Mouse (Mus musculus) MEL (cell line): Measurements from ENCODE around the gene 2410004B18Rik. TPM values are rescaled to one million over a fixed set of nuclear protein-coding genes. Genes with fewer than 3 reads are reported as not detected.

Source experiments
- DNase-seq: peaks from one replicate; pipeline ENCODE4 v3.0.0; 2011; ENCODE audit warnings: low read depth, low spot score
- H3K27ac ChIP-seq: 2 replicates; pipeline ENCODE4 v1.5.1; 2012; ENCODE audit warnings: low read depth, mild to moderate bottlenecking, control low read depth, low read length, moderate library complexity; ENCODE audit not compliant: control insufficient read depth
- H3K27me3 ChIP-seq, 2 experiments: fragments of 150-350 bp in 1 of 2; sonication (generic) in 1 of 2; 2 replicates each; pipeline ENCODE4 v1.6.1; 2012; ENCODE audit warnings: low read length in 2 of 2, mild to moderate bottlenecking in 2 of 2, improper control_type of control experiment in 1 of 2, moderate library complexity in 1 of 2; ENCODE audit not compliant: insufficient read depth in 2 of 2, control insufficient read depth in 1 of 2
- H3K36me3 ChIP-seq, 2 experiments: 2 replicates each; pipeline ENCODE4 v1.6.1; 2012 to 2014; ENCODE audit warnings: low read length in 2 of 2, improper control_type of control experiment in 1 of 2, inconsistent platforms in 1 of 2, mild to moderate bottlenecking in 1 of 2; ENCODE audit not compliant: insufficient read depth in 2 of 2, control insufficient read depth in 1 of 2
- H3K4me1 ChIP-seq, 2 experiments: fragments of 150-350 bp in 1 of 2; sonication (generic) in 1 of 2; 2 replicates each; pipeline ENCODE4 v1.6.1; 2012; ENCODE audit warnings: low read length in 2 of 2, improper control_type of control experiment in 1 of 2, mild to moderate bottlenecking in 1 of 2; ENCODE audit not compliant: insufficient read depth in 2 of 2, control insufficient read depth in 1 of 2
- H3K4me3 ChIP-seq, 2 experiments: fragments of 150-350 bp in 1 of 2; sonication (generic) in 1 of 2; 2 replicates each; pipeline ENCODE4 v1.5.1; 2012; ENCODE audit warnings: low read depth in 2 of 2, low read length in 2 of 2, mild to moderate bottlenecking in 2 of 2, moderate library complexity in 2 of 2, control low read depth in 1 of 2, improper control_type of control experiment in 1 of 2; ENCODE audit not compliant: control insufficient read depth in 1 of 2, insufficient read depth in 1 of 2
- H3K79me2 ChIP-seq: 2 replicates; pipeline ENCODE4 v1.6.1; 2012; ENCODE audit warnings: mild to moderate bottlenecking, low read length, moderate library complexity; ENCODE audit not compliant: control insufficient read depth, poor library complexity, insufficient read depth
- H3K9ac ChIP-seq: 2 replicates; pipeline ENCODE4 v1.6.1; 2012; ENCODE audit warnings: low read depth, mild to moderate bottlenecking, control low read depth, low read length, moderate library complexity; ENCODE audit not compliant: control insufficient read depth, poor library complexity, severe bottlenecking
- H3K9me3 ChIP-seq: fragments of 150-350 bp; sonication (generic); replicated peaks from 2 replicates; pipeline ENCODE4 v1.6.1; 2012; ENCODE audit warnings: mild to moderate bottlenecking, low read length, improper control_type of control experiment, moderate library complexity; ENCODE audit not compliant: insufficient read depth
- BHLHE40 ChIP-seq: IDR thresholded peaks from 2 replicates; pipeline ENCODE4 v1.6.1; 2012; ENCODE audit warnings: low read depth, mild to moderate bottlenecking, inconsistent platforms, low read length, improper control_type of control experiment, borderline replicate concordance
- CHD1 ChIP-seq: IDR thresholded peaks from 2 replicates; pipeline ENCODE4 v1.6.1; 2012; ENCODE audit warnings: low read depth, mild to moderate bottlenecking, inconsistent platforms, low read length, improper control_type of control experiment
- CHD2 ChIP-seq: IDR thresholded peaks from 2 replicates; pipeline ENCODE4 v1.6.1; 2011; ENCODE audit warnings: low read length, improper control_type of control experiment
- CTCF ChIP-seq, 3 experiments: IDR thresholded peaks in 2 of 3; conservative IDR thresholded peaks in 1 of 3; 2 replicates each; pipeline ENCODE4 v1.5.1; 2011 to 2012; ENCODE audit warnings: low read length in 3 of 3, low read depth in 2 of 3, mild to moderate bottlenecking in 2 of 3, improper control_type of control experiment in 1 of 3, inconsistent platforms in 1 of 3, mixed read lengths in 1 of 3, moderate library complexity in 1 of 3; ENCODE audit not compliant: control insufficient read depth in 1 of 3, insufficient read depth in 1 of 3, poor library complexity in 1 of 3, severe bottlenecking in 1 of 3
- ELF1 ChIP-seq: IDR thresholded peaks from 2 replicates; pipeline ENCODE4 v1.6.1; 2014; ENCODE audit warnings: low read depth, mild to moderate bottlenecking, inconsistent platforms, low read length, improper control_type of control experiment, moderate library complexity
- EP300 ChIP-seq, 2 experiments: IDR thresholded peaks; 2 replicates each; pipeline ENCODE4 v1.6.1; 2011; ENCODE audit warnings: improper control_type of control experiment in 2 of 2, low read length in 2 of 2, low read depth in 1 of 2, mild to moderate bottlenecking in 1 of 2
- GABPA ChIP-seq: IDR thresholded peaks from 2 replicates; pipeline ENCODE4 v1.6.1; 2012; ENCODE audit warnings: low read depth, mild to moderate bottlenecking, inconsistent platforms, low read length, improper control_type of control experiment, moderate library complexity
- JUND ChIP-seq: IDR thresholded peaks from 2 replicates; pipeline ENCODE4 v1.6.1; 2011; ENCODE audit warnings: low read depth, mild to moderate bottlenecking, improper control_type of control experiment, low read length
- KAT2A ChIP-seq: conservative IDR thresholded peaks from 2 replicates; pipeline ENCODE4 v1.6.1; 2012; ENCODE audit warnings: low read depth, low read length, improper control_type of control experiment, inconsistent platforms
- MAZ ChIP-seq: IDR thresholded peaks from 2 replicates; pipeline ENCODE4 v1.6.1; 2012; ENCODE audit warnings: low read depth, mild to moderate bottlenecking, inconsistent platforms, low read length, improper control_type of control experiment
- MEF2A ChIP-seq: IDR thresholded peaks from 2 replicates; pipeline ENCODE4 v1.6.1; 2014; ENCODE audit warnings: low read depth, mild to moderate bottlenecking, inconsistent platforms, low read length, improper control_type of control experiment; ENCODE audit not compliant: poor library complexity, insufficient replicate concordance, severe bottlenecking; ENCODE audit errors: extremely low read depth
- MYB ChIP-seq: IDR thresholded peaks from 2 replicates; pipeline ENCODE4 v1.6.1; 2011; ENCODE audit warnings: mild to moderate bottlenecking, low read depth, low read length, improper control_type of control experiment
- NELFE ChIP-seq: IDR thresholded peaks from 2 replicates; pipeline ENCODE4 v1.6.1; 2011; ENCODE audit warnings: low read depth, low read length, improper control_type of control experiment
- NRF1 ChIP-seq: IDR thresholded peaks from 2 replicates; pipeline ENCODE4 v1.6.1; 2014; ENCODE audit warnings: low read depth, mild to moderate bottlenecking, inconsistent platforms, low read length, improper control_type of control experiment, moderate library complexity; ENCODE audit not compliant: poor library complexity, insufficient read depth, severe bottlenecking
- POLR2A ChIP-seq, 2 experiments: IDR thresholded peaks; 2 replicates each; pipeline ENCODE4 v1.6.1; 2011 to 2012; ENCODE audit warnings: low read length in 2 of 2, mild to moderate bottlenecking in 2 of 2, control low read depth in 1 of 2, improper control_type of control experiment in 1 of 2, low read depth in 1 of 2, moderate library complexity in 1 of 2; ENCODE audit not compliant: control insufficient read depth in 1 of 2, insufficient read depth in 1 of 2, poor library complexity in 1 of 2
- POLR2AphosphoS2 ChIP-seq: IDR thresholded peaks from 2 replicates; pipeline ENCODE4 v1.6.1; 2011; ENCODE audit warnings: low read length, improper control_type of control experiment
- POLR2AphosphoS5 ChIP-seq: IDR thresholded peaks from 2 replicates; pipeline ENCODE4 v1.6.1; 2012; ENCODE audit warnings: low read depth, borderline replicate concordance, mild to moderate bottlenecking, inconsistent platforms, low read length, moderate library complexity, mixed read lengths
- RAD21 ChIP-seq: IDR thresholded peaks from 2 replicates; pipeline ENCODE4 v1.6.1; 2011; ENCODE audit warnings: mild to moderate bottlenecking, low read depth, low read length, improper control_type of control experiment
- SIN3A ChIP-seq: IDR thresholded peaks from 2 replicates; pipeline ENCODE4 v1.6.1; 2012; ENCODE audit warnings: low read length, improper control_type of control experiment, inconsistent platforms
- SMC3 ChIP-seq: IDR thresholded peaks from 2 replicates; pipeline ENCODE4 v1.6.1; 2011; ENCODE audit warnings: low read depth, low read length, improper control_type of control experiment
- TBP ChIP-seq: IDR thresholded peaks from 2 replicates; pipeline ENCODE4 v1.8.0; 2011; ENCODE audit warnings: low read depth, low read length, improper control_type of control experiment
- UBTF ChIP-seq: IDR thresholded peaks from 2 replicates; pipeline ENCODE4 v1.6.1; 2012; ENCODE audit warnings: low read depth, mild to moderate bottlenecking, inconsistent platforms, low read length, improper control_type of control experiment, moderate library complexity, borderline replicate concordance; ENCODE audit not compliant: insufficient read depth
- USF2 ChIP-seq, 2 experiments: IDR thresholded peaks; 2 replicates each; pipeline ENCODE4 v1.6.1; 2011 to 2012; ENCODE audit warnings: improper control_type of control experiment in 2 of 2, low read length in 2 of 2, borderline replicate concordance in 1 of 2, inconsistent platforms in 1 of 2, low read depth in 1 of 2, mild to moderate bottlenecking in 1 of 2; ENCODE audit not compliant: insufficient read depth in 1 of 2
- ZMIZ1 ChIP-seq: IDR thresholded peaks from 2 replicates; pipeline ENCODE4 v1.6.1; 2012; ENCODE audit warnings: low read depth, mild to moderate bottlenecking, inconsistent platforms, low read length, improper control_type of control experiment, moderate library complexity
- ZNF384 ChIP-seq: IDR thresholded peaks from 2 replicates; pipeline ENCODE4 v1.6.1; 2012; ENCODE audit warnings: low read depth, mild to moderate bottlenecking, inconsistent platforms, low read length, improper control_type of control experiment
- polyA plus RNA-seq, 2 experiments: library from polyadenylated mRNA; stranded (reverse) in 1 of 2; unstranded in 1 of 2; fragments of >175 nt in 1 of 2; fragments of >200 nt in 1 of 2; gene quantifications; 2 replicates each; pipeline versions ENCODE4 v1.2.1 to v1.2.4; 2012; ENCODE audit warnings: low replicate concordance in 2 of 2, low read depth in 1 of 2; ENCODE audit not compliant: insufficient read length in 2 of 2, insufficient read depth in 1 of 2, missing spikeins in 1 of 2
- total RNA-seq: library from RNA; depleted of rRNA; stranded (reverse); fragments of 300-350 nt; gene quantifications from 2 replicates; pipeline ENCODE4 v1.2.3, GENCODE M21; 2012

The 2410004B18Rik gene
- total and polyA plus RNA-seq, 3 experiments, result 32.3 to 42.3 TPM; not detected in 1

DNA sequence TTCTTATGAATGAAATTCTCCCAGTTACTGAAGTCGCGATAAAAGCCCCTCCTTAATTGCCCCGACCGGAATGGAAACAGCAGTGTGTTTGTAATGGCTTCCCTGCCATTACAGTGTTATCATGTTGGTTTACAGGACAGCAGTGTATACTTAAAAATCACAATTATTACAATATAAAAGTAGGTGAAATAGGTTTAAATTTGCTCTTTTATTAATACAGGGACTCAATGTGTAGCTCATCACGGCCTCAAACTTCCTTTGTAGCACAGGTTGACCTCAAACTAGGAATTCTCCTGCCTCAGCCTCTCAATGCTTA, 13.0 kb downstream of the 2410004B18Rik start:
- H3K4me3 ChIP-seq, result peak overlapping the region; percentile 27 to 54

DNA sequence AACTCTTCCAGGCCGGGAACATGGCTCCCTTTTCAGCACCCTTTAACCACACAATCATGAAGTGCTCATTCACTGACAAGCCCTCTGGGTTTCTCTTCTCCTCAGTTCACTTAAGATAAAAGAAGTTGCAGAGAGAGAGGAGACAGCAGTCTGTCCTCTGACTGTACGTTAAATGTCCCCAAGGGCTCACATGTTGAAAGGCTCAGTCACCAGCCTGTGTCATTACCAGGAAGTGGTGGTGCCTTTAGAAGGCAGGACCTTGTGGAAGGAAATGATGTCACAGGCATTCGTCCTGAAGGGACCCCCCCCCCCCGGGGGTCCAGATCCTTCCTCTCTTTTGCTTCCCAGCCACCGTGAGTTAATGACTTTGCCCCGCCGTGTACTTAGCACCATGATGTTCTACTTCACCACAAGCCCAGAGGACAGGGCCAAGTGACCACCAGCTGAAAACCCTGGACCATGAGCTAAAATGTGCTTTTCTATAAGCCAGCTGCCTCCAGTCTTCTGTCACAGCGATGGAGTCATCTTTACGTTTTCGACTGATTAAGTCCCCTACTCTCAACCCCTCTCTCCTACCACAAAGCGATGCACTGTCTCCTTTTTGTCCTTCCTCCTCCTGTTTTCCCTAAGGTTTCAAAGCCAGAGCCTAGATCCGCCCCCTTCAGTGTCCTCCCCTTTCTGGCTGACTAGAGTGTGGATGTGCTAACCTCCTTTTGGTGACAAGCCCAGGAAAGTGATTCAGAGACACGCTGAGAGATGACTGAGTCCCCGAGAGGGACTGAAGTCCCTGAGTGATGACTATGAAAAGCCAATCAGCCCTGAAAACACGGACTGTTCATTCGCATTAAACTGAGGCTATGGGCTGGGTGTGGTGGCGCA, 13.7 kb downstream of the 2410004B18Rik start:
- Histone ChIP-seq H3K36me3 (peaks cover 0 to 40% of the 10 kb centered on the region in 2 experiments; a peak in 2 of 4 replicates), H3K9me3 (no peaks in the 10 kb centered on the region), H3K4me3 (peak overlapping the region; percentile 27 to 54; a peak in 3 of 4 replicates), H3K79me2 (no peaks in the 10 kb centered on the region; the same call in 1 of the 2 replicates), H3K4me1 (peaks cover 8 to 44% of the 10 kb centered on the region in 2 experiments), H3K27ac (peak overlapping the region; percentile 100), H3K27me3 (no peaks in the 10 kb centered on the region), H3K9ac (peak overlapping the region; percentile 78)
- DNase-seq, result peak; percentile 70
- TF ChIP-seq POLR2AphosphoS5 (no peak), JUND (no peak), SMC3 (no peak), MYB (no peak), SIN3A (no peak), CHD1 (peak; percentile 29; the same call in 1 of the 2 replicates), MAZ (peak; percentile 63; the same call in 1 of the 2 replicates), USF2 (IDR thresholded peaks at IDR 0.05; ENCODE audit: borderline replicate concordance in 1 of 2, insufficient read depth in 1 of 2, low read depth in 1 of 2, low read length in 2 of 2) (no peak), NELFE (peak; percentile 45; the same call in 1 of the 2 replicates), POLR2AphosphoS2 (peak; percentile 83), ZMIZ1 (no peak), ZNF384 (no peak), CTCF (IDR thresholded peaks at IDR 0.05 in 2 of 3, conservative IDR thresholded peaks at IDR 0.05 in 1 of 3; ENCODE audit: control insufficient read depth in 1 of 3, insufficient read depth in 1 of 3, low read depth in 2 of 3, low read length in 3 of 3, poor library complexity in 1 of 3, severe bottlenecking in 1 of 3) (no peak), MEF2A (no peak), ELF1 (peak; percentile 74), GABPA (no peak), BHLHE40 (no peak), EP300 (IDR thresholded peaks at IDR 0.05; ENCODE audit: low read depth in 1 of 2, low read length in 2 of 2) (peak in 1 of 2 experiments; percentile 30; a peak in 1 of 4 replicates), RAD21 (no peak), TBP (no peak; the same call in 1 of the 2 replicates), UBTF (no peak), NRF1 (no peak)

More for the DNA sequence above, 13.0 kb downstream of the 2410004B18Rik start:
- Histone ChIP-seq H3K9ac (peak overlapping the region; percentile 78), H3K79me2 (no peaks in the 10 kb centered on the region; the same call in 1 of the 2 replicates), H3K36me3 (peaks cover 0 to 42% of the 10 kb centered on the region in 2 experiments; a peak in 2 of 4 replicates), H3K27me3 (no peaks in the 10 kb centered on the region), H3K9me3 (no peaks in the 10 kb centered on the region), H3K27ac (peak overlapping the region; percentile 100)
- TF ChIP-seq POLR2A (IDR thresholded peaks at IDR 0.05; ENCODE audit: control insufficient read depth in 1 of 2, insufficient read depth in 1 of 2, low read depth in 1 of 2, low read length in 2 of 2, poor library complexity in 1 of 2) (peak in 1 of 2 experiments; percentile 31; a peak in 1 of 4 replicates), MYB (no peak), POLR2AphosphoS5 (no peak), CHD2 (peak; percentile 67; the same call in 1 of the 2 replicates), POLR2AphosphoS2 (peak; percentile 40; the same call in 1 of the 2 replicates), USF2 (IDR thresholded peaks at IDR 0.05; ENCODE audit: borderline replicate concordance in 1 of 2, insufficient read depth in 1 of 2, low read depth in 1 of 2, low read length in 2 of 2) (no peak), JUND (no peak), CHD1 (0 out of 2 replicates have a peak, but pooled peaks have one; percentile 71), KAT2A (peak; percentile 0; the same call in 1 of the 2 replicates), ZMIZ1 (0 out of 2 replicates have a peak, but pooled peaks have one; percentile 55), TBP (peak; percentile 87), NELFE (peak; percentile 24; the same call in 1 of the 2 replicates), CTCF (IDR thresholded peaks at IDR 0.05 in 2 of 3, conservative IDR thresholded peaks at IDR 0.05 in 1 of 3; ENCODE audit: control insufficient read depth in 1 of 3, insufficient read depth in 1 of 3, low read depth in 2 of 3, low read length in 3 of 3, poor library complexity in 1 of 3, severe bottlenecking in 1 of 3) (no peak)
- TF ChIP-seq, all 39 proteins: peak for 8
- DNase-seq, result no peak
- peaks cover 8 to 50% of the 10 kb centered on the region in 2 experiments for H3K4me1 ChIP-seq
